Mouse (Mus musculus): ENCODE results near the gene Itgb5. TPM values are rescaled to one million over a fixed set of nuclear protein-coding genes. Genes with fewer than 3 reads are reported as not detected.

The Itgb5 gene
- total RNA-seq, 1 experiment from 2014 or later, result 10.5 TPM

GRCm38 (mm10) chr16:33870224-33870785 is 40.8 kb downstream of the Itgb5 start:
- no peak for ATAC-seq (ENCODE audit: extremely low read depth, insufficient number of reproducible peaks, low FRiP score, poor library complexity, severe bottlenecking)

DNA sequence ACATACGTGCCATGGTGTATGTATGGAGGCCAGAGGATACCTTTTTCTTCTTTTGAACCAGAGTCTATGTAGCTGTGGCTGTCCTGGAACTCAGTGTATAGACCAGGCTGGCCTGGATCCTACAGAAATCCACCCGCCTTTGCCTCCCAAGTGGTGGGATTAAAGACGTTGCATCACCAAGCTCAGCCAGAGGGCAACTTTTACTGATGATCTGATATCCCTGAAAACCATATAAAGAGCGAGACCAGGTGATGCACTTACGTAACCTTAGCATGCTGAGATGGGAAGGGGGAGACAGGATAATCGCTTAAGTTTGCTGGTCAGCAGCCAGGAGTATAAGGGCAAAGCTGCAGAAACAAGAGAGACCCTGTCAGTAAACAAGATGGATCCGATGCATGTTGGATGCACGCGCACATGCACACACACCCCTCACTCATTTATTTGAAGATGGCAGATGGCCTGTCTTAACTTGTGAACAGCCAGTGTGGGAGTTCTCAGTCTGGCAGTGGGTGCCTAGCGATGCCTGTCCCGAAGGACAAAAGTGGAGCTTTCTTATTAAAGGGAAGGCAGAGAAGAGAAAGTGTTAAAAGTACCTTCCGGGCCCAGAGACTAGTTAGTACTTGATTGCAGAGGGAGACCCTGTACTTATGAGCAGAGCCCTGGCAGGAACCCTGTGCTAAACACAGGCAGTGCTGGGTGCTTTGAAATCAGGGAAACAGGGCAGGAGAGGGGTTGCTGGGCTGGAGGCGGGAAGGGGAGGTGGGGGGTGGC is 41.7 kb downstream of the Itgb5 start:
- ATAC-seq (ENCODE audit: extremely low read depth, insufficient number of reproducible peaks, low FRiP score, poor library complexity, severe bottlenecking), result no peak

DNA sequence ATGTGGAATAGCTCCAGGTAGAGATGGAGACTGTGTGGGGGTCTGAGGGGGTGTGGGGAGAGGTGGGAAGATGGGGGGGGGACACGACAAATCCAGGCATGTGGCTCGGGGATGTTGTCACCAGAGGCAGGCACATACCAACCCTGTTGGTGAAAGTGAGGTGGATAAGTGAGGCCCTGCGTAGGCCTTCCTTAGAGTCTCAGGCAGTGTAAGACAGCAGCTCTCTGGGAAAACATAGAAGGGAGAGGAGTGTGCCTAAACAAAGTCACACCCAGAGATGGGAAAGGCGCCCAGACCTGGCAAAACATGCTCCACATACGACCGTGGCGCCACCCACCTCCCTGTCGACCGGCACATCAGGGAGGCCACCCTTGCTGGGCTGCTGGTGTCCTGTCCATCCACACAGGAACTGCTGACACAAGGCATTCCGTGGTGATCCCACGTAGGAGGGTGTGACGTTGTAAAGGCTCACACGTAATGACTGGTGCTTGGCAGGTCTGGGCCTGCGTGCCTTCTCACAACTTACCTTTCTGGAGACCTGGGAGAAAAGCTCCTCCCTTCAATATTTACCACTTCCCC is 42.5 kb downstream of the Itgb5 start:
- no peak for ATAC-seq (ENCODE audit: extremely low read depth, insufficient number of reproducible peaks, low FRiP score, poor library complexity, severe bottlenecking)

GRCm38 (mm10) chr16:33873282-33873681 is 43.8 kb downstream of the Itgb5 start:
- no peak for ATAC-seq (ENCODE audit: extremely low read depth, insufficient number of reproducible peaks, low FRiP score, poor library complexity, severe bottlenecking)

GRCm38 (mm10) chr16:33878041-33878783 is 48.7 kb downstream of the Itgb5 start:
- no peak for ATAC-seq (ENCODE audit: extremely low read depth, insufficient number of reproducible peaks, low FRiP score, poor library complexity, severe bottlenecking)

- ATAC-seq (ENCODE audit: extremely low read depth, insufficient number of reproducible peaks, low FRiP score, poor library complexity, severe bottlenecking), result no peak
Observed at GRCm38 (mm10) chr16:33879031-33879430, 49.6 kb downstream of the Itgb5 start.

- ATAC-seq (ENCODE audit: extremely low read depth, insufficient number of reproducible peaks, low FRiP score, poor library complexity, severe bottlenecking), result no peak
Observed at GRCm38 (mm10) chr16:33879556-33879955, 50.1 kb downstream of the Itgb5 start.

DNA sequence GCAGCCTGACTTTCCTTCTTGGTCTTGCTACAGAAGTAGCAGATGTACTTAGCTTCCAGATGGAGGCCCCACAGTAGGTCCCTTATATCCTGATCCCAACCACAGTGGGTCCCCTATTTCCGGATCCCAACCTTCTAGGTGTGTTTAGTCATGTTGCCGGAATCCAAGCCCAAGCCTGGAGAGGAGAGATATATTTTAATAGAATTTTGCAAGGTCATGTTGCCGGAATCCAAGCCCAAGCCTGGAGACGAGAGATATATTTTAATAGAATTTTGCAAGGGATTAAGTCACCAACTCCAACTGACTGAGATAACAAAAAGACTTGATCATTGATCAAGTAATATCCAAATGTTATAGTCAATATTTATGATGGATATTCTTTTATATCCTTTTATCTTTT is 51.3 kb downstream of the Itgb5 start:
- ATAC-seq (ENCODE audit: extremely low read depth, insufficient number of reproducible peaks, low FRiP score, poor library complexity, severe bottlenecking), result no peak

DNA sequence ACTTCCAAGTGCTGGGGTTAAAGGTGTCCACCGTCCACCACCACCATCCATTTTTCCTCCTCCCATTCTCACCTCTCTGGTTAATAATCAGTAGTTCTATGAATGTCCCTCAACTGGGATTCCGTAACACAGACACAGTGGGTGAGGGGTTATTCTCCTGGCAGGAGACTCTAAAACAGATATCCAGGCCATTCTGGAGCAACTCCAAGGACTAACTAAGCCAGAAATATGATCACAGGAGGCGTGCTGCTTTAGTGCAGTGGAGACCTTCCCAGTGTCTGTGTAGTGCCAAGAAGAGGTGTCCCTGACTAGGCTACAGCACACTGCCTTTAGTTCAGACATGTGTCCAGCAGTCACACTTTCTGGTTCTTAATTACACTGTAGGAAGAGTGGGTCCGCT is 53.1 kb downstream of the Itgb5 start:
- no peak for ATAC-seq (ENCODE audit: extremely low read depth, insufficient number of reproducible peaks, low FRiP score, poor library complexity, severe bottlenecking)

GRCm38 (mm10) chr16:33883046-33883975 is 53.8 kb downstream of the Itgb5 start:
- ATAC-seq (ENCODE audit: extremely low read depth, insufficient number of reproducible peaks, low FRiP score, poor library complexity, severe bottlenecking), result no peak

GRCm38 (mm10) chr16:33884201-33884600 is 54.7 kb downstream of the Itgb5 start:
- ATAC-seq (ENCODE audit: extremely low read depth, insufficient number of reproducible peaks, low FRiP score, poor library complexity, severe bottlenecking), result no peak

DNA sequence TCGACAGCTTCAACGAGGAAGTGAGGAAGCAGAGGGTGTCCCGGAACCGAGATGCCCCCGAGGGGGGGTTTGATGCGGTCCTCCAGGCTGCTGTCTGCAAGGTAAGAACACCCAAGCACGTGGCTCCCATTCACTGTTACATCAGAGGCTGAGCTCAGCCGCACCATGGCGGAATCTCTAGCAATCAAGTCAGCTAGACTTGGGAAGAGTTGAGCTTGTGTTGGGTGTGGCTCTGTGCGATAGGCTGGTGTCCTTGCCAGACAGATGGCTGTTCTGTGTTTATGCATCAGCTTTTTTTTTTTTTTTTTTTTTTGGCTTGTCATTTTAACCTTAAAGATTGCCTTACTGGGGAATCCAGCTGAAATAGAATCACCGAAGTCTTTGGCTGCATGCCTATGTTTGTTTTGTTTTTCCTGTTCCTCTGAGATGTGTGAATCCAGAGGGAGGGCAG is 55.6 kb downstream of the Itgb5 start:
- no peak for ATAC-seq (ENCODE audit: extremely low read depth, insufficient number of reproducible peaks, low FRiP score, poor library complexity, severe bottlenecking)

DNA sequence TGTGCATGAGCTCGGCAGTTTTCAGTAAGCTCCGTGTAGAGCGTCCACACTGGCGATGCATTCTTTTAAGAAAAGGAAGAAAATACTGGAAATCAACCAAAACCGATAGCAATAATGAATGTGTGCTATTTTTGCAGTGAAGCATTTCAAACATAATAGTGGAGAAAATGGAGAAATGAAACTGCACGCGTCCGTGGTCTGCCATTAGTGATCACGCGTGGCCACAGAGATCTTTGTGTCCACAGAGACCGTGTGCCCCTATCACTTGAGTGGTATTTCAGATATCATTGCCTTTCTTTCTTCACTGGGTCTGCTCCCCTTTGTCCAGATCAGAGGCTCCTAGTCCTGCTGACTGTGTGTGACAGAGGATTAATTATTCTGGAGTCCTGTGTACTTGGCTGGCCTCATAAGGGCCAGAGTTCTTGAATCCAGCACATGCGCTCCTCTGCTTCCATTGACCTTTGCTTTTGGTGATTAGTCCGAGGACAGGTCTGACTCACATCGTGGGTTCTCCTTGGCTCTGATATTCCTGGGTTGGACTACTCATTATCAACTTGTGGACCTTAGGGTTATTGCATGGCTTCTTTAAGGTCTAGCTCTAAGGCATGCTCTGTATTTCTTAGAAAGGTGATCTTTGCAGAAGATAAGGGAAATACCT is 56.3 kb downstream of the Itgb5 start:
- no peak for ATAC-seq (ENCODE audit: extremely low read depth, insufficient number of reproducible peaks, low FRiP score, poor library complexity, severe bottlenecking)

GRCm38 (mm10) chr16:33886665-33887064 is 57.2 kb downstream of the Itgb5 start:
- no peak for ATAC-seq (ENCODE audit: extremely low read depth, insufficient number of reproducible peaks, low FRiP score, poor library complexity, severe bottlenecking)

DNA sequence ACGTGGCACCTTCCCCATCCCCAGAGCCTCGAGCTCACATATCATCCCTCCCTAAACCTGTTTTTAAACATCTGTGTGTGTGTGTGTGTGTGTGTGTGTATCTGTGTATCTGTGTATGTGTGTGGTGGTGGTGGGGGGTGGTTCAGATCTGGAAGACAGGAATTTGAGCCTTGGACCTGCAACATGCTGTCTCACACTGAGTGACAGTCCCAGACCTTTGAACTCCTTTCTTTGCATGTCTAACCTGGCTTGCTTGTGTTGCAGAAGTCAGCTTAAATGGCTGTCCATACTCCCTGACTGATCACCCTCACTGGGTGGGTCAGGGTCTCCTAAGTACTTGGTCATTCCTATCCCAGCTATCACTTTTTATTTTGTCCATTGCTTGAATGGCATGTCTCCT is 58.5 kb downstream of the Itgb5 start:
- no peak for ATAC-seq (ENCODE audit: extremely low read depth, insufficient number of reproducible peaks, low FRiP score, poor library complexity, severe bottlenecking)

DNA sequence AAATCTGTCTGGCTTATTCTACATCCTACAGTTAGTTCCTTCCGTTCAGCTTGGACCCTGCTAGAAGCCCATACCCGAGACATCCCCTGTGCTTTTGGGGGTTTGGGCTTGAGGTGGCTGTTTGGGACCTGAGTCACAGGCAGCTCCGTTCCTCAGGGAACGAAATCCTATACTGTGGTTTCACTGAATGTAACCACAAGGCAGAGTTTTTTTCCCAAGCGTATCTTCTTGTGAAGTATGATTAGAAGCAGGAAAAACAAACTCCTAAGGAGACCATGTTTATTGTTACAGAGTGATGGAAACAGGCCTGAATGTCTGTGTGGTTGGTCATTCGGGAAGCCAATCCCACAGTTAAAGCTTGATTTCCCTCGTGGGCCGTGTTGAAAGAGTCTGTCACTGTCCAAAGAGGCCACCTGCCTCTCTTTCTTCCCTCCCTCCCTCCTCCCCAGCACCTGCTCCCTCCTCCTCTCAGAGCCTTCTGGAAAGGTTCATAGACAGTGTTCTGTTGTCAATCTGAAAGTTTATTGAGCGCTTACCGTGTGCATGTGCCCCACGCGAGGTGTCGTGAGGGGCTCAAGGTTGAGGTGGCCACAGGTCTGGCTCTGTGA is 59.6 kb downstream of the Itgb5 start:
- ATAC-seq (ENCODE audit: extremely low read depth, insufficient number of reproducible peaks, low FRiP score, poor library complexity, severe bottlenecking), result no peak

DNA sequence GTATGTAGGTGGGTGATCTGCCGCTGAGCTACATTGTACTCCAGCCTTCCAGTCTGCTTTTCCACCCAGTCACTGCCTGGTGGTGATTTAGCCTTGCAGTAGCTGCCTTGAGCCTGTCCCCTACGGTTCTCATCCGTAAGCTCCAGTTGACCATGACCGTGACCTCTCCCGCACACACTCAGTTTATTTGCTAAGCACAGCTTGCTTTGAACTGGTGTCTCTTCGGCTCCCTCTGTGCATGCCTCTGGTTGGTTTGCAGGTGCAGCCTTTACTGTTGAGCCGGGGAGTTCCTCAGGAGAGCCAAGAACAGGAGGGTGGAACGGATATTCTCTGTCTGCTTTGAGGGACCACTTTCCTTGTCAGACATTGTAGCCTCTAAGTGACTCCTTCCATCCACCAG is 61.6 kb downstream of the Itgb5 start:
- no peak for ATAC-seq (ENCODE audit: extremely low read depth, insufficient number of reproducible peaks, low FRiP score, poor library complexity, severe bottlenecking)

All from neutrophil, adult 5-6 weeks (primary cell).